Comparison of ENCODE assay signal across 19 mouse cellular contexts in the genomic region with DNA sequence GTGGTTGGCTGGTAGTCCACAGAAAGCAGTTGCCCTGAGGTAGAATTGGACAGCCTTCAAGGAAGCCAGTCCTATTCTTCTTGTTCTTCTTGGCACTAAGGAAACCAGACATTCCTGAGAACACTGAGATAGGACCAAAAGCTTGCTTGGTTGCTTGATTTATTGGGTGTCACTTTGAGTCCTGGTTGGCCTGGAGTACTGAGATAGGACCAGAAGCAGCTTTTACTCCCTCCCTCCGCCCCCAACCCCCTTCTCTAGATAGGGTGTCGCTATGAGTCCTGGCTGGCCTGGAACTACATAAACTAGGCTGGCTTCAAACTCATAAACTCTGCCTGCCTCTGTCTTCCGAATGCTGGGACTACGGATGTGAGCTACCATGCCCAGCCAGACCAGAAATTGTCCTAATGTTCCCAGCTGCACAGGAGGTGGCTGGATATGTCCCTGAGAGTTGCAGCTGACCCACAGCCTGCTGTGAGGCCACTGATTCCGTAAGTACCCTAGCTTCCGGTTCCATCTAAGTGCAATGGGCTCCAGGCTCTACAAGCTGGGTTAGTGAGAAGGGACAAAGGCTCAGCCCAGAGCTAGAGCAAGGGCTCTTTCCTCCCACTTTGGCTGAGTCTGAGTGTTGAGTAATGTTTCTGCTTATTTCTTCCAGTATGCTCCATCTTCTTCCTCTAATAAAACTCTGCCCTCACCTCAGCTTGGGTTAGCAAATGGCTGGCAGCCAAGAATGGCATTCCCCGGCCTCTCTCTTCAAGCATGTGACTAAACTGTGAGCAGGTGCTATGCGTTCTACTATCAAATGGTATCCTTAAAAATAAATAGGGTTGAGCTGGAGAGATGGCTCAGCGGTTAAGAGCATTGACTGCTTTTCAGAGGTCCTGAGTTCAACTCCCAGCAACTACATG. TPM values are rescaled to one million over a fixed set of nuclear protein-coding genes. Genes with fewer than 3 reads are reported as not detected.
DNase-seq lines count a peak whose midpoint lies in the region; ATAC-seq lines count a peak whose summit lies in the region.
"Had no signal": no experiment of that assay in that cellular context is flagged by ENCODE, and none has a peak within 500 bp of the region (broad histone marks: within the 10 kb centered on the region; RNA-seq: fewer than 3 reads in every experiment).

No protein-coding gene starts in this region.

- peaks cover 33% of the 10 kb centered on the region for H3K4me1 ChIP-seq in liver, embryonic 11.5 days (replicated peaks; ENCODE audit: control insufficient read depth, insufficient read depth, low read length)
- H3K4me1 ChIP-seq: forebrain, embryonic 15.5 days; midbrain, embryonic 10.5 days had no signal

- H3K9ac ChIP-seq in liver, embryonic 11.5 days (ENCODE audit: low read depth, low read length), result no peak overlapping the region
- H3K9ac ChIP-seq: forebrain, embryonic 15.5 days; neural tube, embryonic 13.5 days had no signal

- DNase-seq in gastrocnemius, adult 18-20 months (ENCODE audit: low spot score), result peak; percentile 16
- no peak for DNase-seq in gastrocnemius, postnatal 36 days
- DNase-seq in Muller cell, postnatal 12 days (ENCODE audit: inconsistent ontology term), result peak; percentile 47
- DNase-seq in liver, embryonic 11.5 days (ENCODE audit: low spot score), result no peak
- peak; percentile 57 for DNase-seq in lung, postnatal 14 days
- DNase-seq in left cerebral cortex, postnatal 25 days (ENCODE audit: low spot score in 2 of 2), result no peak
- DNase-seq in left cerebral cortex, postnatal 36 days (ENCODE audit: low spot score in 2 of 2), result no peak
- DNase-seq: adrenal gland, adult 2 months; cerebellum, adult 11 months; right cerebral cortex, adult 18-20 months had no signal

- no peaks in the 10 kb centered on the region for H3K36me3 ChIP-seq in liver, embryonic 11.5 days (ENCODE audit: control insufficient read depth, insufficient read depth, low read length)
- H3K36me3 ChIP-seq: embryonic facial prominence, embryonic 10.5 days; forebrain, embryonic 15.5 days; midbrain, embryonic 10.5 days; neural tube, embryonic 13.5 days had no signal

- no peak overlapping the region; the same call in 1 of the 2 replicates for H3K4me3 ChIP-seq in liver, embryonic 11.5 days (ENCODE audit: low read depth, low read length)
- H3K4me3 ChIP-seq: embryonic facial prominence, embryonic 10.5 days; forebrain, embryonic 15.5 days; midbrain, embryonic 10.5 days; neural tube, embryonic 13.5 days had no signal

- ATAC-seq in liver, embryonic 11.5 days (replicated peaks; ENCODE audit: low FRiP score), result peak; percentile 77
- ATAC-seq in monocyte, adult 5-6 weeks (replicated peaks; ENCODE audit: insufficient number of reproducible peaks, low FRiP score, low TSS enrichment, poor library complexity, severe bottlenecking), result no peak
- ATAC-seq: forebrain, embryonic 15.5 days; hindbrain, postnatal 0 days had no signal

- 62% methylated on average over 9 of the region's 9 CpGs for WGBS in liver, embryonic 11.5 days

- no peaks in the 10 kb centered on the region for H3K27me3 ChIP-seq in liver, embryonic 11.5 days (replicated peaks; ENCODE audit: control insufficient read depth, insufficient read depth, low read length)
- H3K27me3 ChIP-seq: forebrain, embryonic 15.5 days; neural tube, embryonic 13.5 days had no signal

- intact Hi-C loops in gastrocnemius, postnatal 36 days (cut with DNase I), result no loop called here
- intact Hi-C loops in left cerebral cortex, postnatal 25 days (cut with DNase I), result no loop called here
- intact Hi-C loops in left cerebral cortex, postnatal 36 days (cut with DNase I), result no loop called here

- no peak overlapping the region; the same call in 1 of the 2 replicates for H3K27ac ChIP-seq in liver, embryonic 11.5 days (ENCODE audit: low read depth, low read length)
- H3K27ac ChIP-seq: embryonic facial prominence, embryonic 10.5 days; forebrain, embryonic 15.5 days; hindbrain, postnatal 0 days; midbrain, embryonic 10.5 days; neural tube, embryonic 13.5 days had no signal

- peak overlapping the region; percentile 30 for H3K4me2 ChIP-seq in liver, embryonic 11.5 days
- H3K4me2 ChIP-seq: forebrain, embryonic 15.5 days; neural tube, embryonic 13.5 days had no signal

- no peaks in the 10 kb centered on the region for H3K9me3 ChIP-seq in liver, embryonic 11.5 days (ENCODE audit: control insufficient read depth, low read length)
- H3K9me3 ChIP-seq: embryonic facial prominence, embryonic 10.5 days; forebrain, embryonic 15.5 days; G1E; midbrain, embryonic 10.5 days; neural tube, embryonic 13.5 days had no signal

RNA-seq across cellular contexts. Expression of a gene that starts 9.0 kb away (rescaled TPM):
- 1 to 10 TPM; 7.5 to 8.8 TPM for total RNA-seq in gastrocnemius, adult 18-20 months (2021)
- 10 to 100 TPM in 1 of 2 experiments, 1 to 10 TPM in 1; 8.5 to 11.9 TPM for total RNA-seq in gastrocnemius, postnatal 36 days (2021)
- polyA plus RNA-seq in liver, embryonic 11.5 days (2014; fragmentation: Nextera tagmentation; extraction: Ambion mirVana), result 4.3 and 7.1 TPM in 2 replicates
- total RNA-seq in left cerebral cortex, postnatal 25 days (2021), result 10 to 100 TPM; 15.7 to 22.1 TPM
- total RNA-seq in monocyte, adult 5-6 weeks (2017), result 212 to 314 TPM (median 272 TPM) in 3 replicates
- total RNA-seq in left cerebral cortex, postnatal 36 days (2021), result 10 to 100 TPM; 16.6 to 17.2 TPM

RNA-seq across cellular contexts. Expression of a gene that starts 27.0 kb away (rescaled TPM):
- total RNA-seq in gastrocnemius, adult 18-20 months (2021), result under 1 TPM in 1 of 2 experiments, not detected in 1; 0.31 TPM
- total RNA-seq in gastrocnemius, postnatal 36 days (2021), result not detected
- polyA plus RNA-seq in liver, embryonic 11.5 days (2014; fragmentation: Nextera tagmentation; extraction: Ambion mirVana), result not detected in 2 replicates
- not detected for total RNA-seq in left cerebral cortex, postnatal 25 days (2021)
- total RNA-seq in monocyte, adult 5-6 weeks (2017), result 8.3 to 10.4 TPM (median 9.8 TPM) in 3 replicates
- total RNA-seq in left cerebral cortex, postnatal 36 days (2021), result not detected
- total RNA-seq: adrenal gland, adult 2 months; G1E; heart, adult 8-10 months; left cerebral cortex, postnatal 14 days had no signal
- polyA plus RNA-seq: embryonic facial prominence, embryonic 10.5 days; forebrain, embryonic 15.5 days; G1E; hindbrain, postnatal 0 days; midbrain, embryonic 10.5 days; neural tube, embryonic 13.5 days had no signal

RNA-seq across cellular contexts. Expression of a gene that starts 27.4 kb away (rescaled TPM):
- total RNA-seq in gastrocnemius, adult 18-20 months (2021), result 10 to 100 TPM; 29.1 to 33.1 TPM
- 10 to 100 TPM; 29.3 to 33.2 TPM for total RNA-seq in gastrocnemius, postnatal 36 days (2021)
- 53.7 and 64.5 TPM in 2 replicates for polyA plus RNA-seq in liver, embryonic 11.5 days (2014; fragmentation: Nextera tagmentation; extraction: Ambion mirVana)
- 10 to 100 TPM; 31.1 to 35.4 TPM for total RNA-seq in left cerebral cortex, postnatal 25 days (2021)
- 37.5 to 42.9 TPM (median 42.9 TPM) in 3 replicates for total RNA-seq in monocyte, adult 5-6 weeks (2017)
- 10 to 100 TPM; 27.2 to 38.4 TPM for total RNA-seq in left cerebral cortex, postnatal 36 days (2021)

RNA-seq across cellular contexts. Expression of a gene that starts 36.1 kb away (rescaled TPM):
- total RNA-seq in gastrocnemius, adult 18-20 months (2021), result 10 to 100 TPM; 12.7 to 14.4 TPM
- 10 to 100 TPM; 10.7 to 11.0 TPM for total RNA-seq in gastrocnemius, postnatal 36 days (2021)
- 19.7 and 25.2 TPM in 2 replicates for polyA plus RNA-seq in liver, embryonic 11.5 days (2014; fragmentation: Nextera tagmentation; extraction: Ambion mirVana)
- 10 to 100 TPM; 21.3 to 35.1 TPM for total RNA-seq in left cerebral cortex, postnatal 25 days (2021)
- 74.9 to 128 TPM (median 92.8 TPM) in 3 replicates for total RNA-seq in monocyte, adult 5-6 weeks (2017)
- total RNA-seq in left cerebral cortex, postnatal 36 days (2021), result 10 to 100 TPM; 27.4 to 35.8 TPM

RNA-seq across cellular contexts. Expression of a gene that starts 37.0 kb away (rescaled TPM):
- total RNA-seq in gastrocnemius, adult 18-20 months (2021), result under 1 TPM; 0.47 to 0.59 TPM
- under 1 TPM; 0.44 to 0.46 TPM for total RNA-seq in gastrocnemius, postnatal 36 days (2021)
- 0.68 and 1.4 TPM in 2 replicates for polyA plus RNA-seq in liver, embryonic 11.5 days (2014; fragmentation: Nextera tagmentation; extraction: Ambion mirVana)
- total RNA-seq in left cerebral cortex, postnatal 25 days (2021), result under 1 TPM; 0.39 to 0.53 TPM
- total RNA-seq in monocyte, adult 5-6 weeks (2017), result 124 to 141 TPM (median 133 TPM) in 3 replicates
- total RNA-seq in left cerebral cortex, postnatal 36 days (2021), result under 1 TPM; 0.39 to 0.63 TPM

Comparison
In these comparisons a context has a peak if more than half of its experiments do, and no peak if none do; other contexts are left out.
1. DNase-seq: peak in gastrocnemius, adult 18-20 months (single experiment), Muller cell, postnatal 12 days (single experiment) and lung, postnatal 14 days (single experiment); none in gastrocnemius, postnatal 36 days (0 of 2), liver, embryonic 11.5 days (single experiment), left cerebral cortex, postnatal 25 days (0 of 2) and left cerebral cortex, postnatal 36 days (0 of 2).